Mouse (Mus musculus) ES-E14 (cell line): Measurements from ENCODE around the gene St3gal2. TPM values are rescaled to one million over a fixed set of nuclear protein-coding genes. Genes with fewer than 3 reads are reported as not detected.
A peak's percentile ranks its signal among the peaks of the same experiment; 100 is the strongest.

Experiments used
- DNase-seq: peaks from one replicate; pipeline ENCODE4 v3.0.0-alpha.2; 2013; ENCODE audit warnings: low read depth, low spot score
- H3K27ac ChIP-seq: 2 replicates; pipeline ENCODE4 v1.5.1; 2012; ENCODE audit warnings: low read depth, mild to moderate bottlenecking, low read length, moderate library complexity, mixed read lengths; ENCODE audit not compliant: poor library complexity, insufficient read depth, severe bottlenecking
- H3K36me3 ChIP-seq: 2 replicates; pipeline ENCODE4 v1.6.1; 2012; ENCODE audit warnings: mild to moderate bottlenecking, low read length, moderate library complexity, mixed read lengths; ENCODE audit not compliant: control insufficient read depth, poor library complexity, insufficient read depth, severe bottlenecking
- H3K4me1 ChIP-seq, 2 experiments: fragments of 150-350 bp in 1 of 2; sonication (generic) in 1 of 2; 2 replicates each; pipeline ENCODE4 v1.6.1; 2012; ENCODE audit warnings: low read length in 2 of 2, mild to moderate bottlenecking in 1 of 2, mixed read lengths in 1 of 2; ENCODE audit not compliant: control insufficient read depth in 2 of 2, insufficient read depth in 2 of 2, poor library complexity in 1 of 2
- H3K4me3 ChIP-seq, 2 experiments: fragments of 150-350 bp in 1 of 2; sonication (generic) in 1 of 2; 2 replicates each; pipeline ENCODE4 v1.5.1; 2012; ENCODE audit warnings: low read length in 2 of 2, low read depth in 1 of 2, mild to moderate bottlenecking in 1 of 2, mixed read lengths in 1 of 2; ENCODE audit not compliant: insufficient read depth in 1 of 2, poor library complexity in 1 of 2, severe bottlenecking in 1 of 2
- H3K9ac ChIP-seq: 2 replicates; pipeline ENCODE4 v1.6.1; 2012; ENCODE audit warnings: low read depth, mild to moderate bottlenecking, low read length, mixed read lengths; ENCODE audit not compliant: poor library complexity, insufficient read depth, severe bottlenecking
- H3K9me3 ChIP-seq: fragments of 150-350 bp; sonication (generic); 2 replicates; pipeline ENCODE4 v1.6.1; 2012; ENCODE audit warnings: low read depth, mild to moderate bottlenecking, low read length; ENCODE audit not compliant: control insufficient read depth, insufficient read depth
- CHD2 ChIP-seq: IDR thresholded peaks from 2 replicates; pipeline ENCODE4 v1.6.1; 2014; ENCODE audit warnings: mild to moderate bottlenecking, low read depth, low read length, inconsistent platforms
- HCFC1 ChIP-seq: IDR thresholded peaks from 2 replicates; pipeline ENCODE4 v1.6.1; 2012; ENCODE audit warnings: low read length, inconsistent platforms, borderline replicate concordance; ENCODE audit not compliant: insufficient read depth
- MAFK ChIP-seq: IDR thresholded peaks from 2 replicates; pipeline ENCODE4 v1.6.1; 2014; ENCODE audit warnings: mild to moderate bottlenecking, low read depth, low read length, inconsistent platforms; ENCODE audit not compliant: insufficient read depth
- ZC3H11A ChIP-seq: IDR thresholded peaks from 2 replicates; pipeline ENCODE4 v1.6.1; 2012; ENCODE audit warnings: low read depth, mild to moderate bottlenecking, inconsistent platforms, low read length, borderline replicate concordance
- ZNF384 ChIP-seq: IDR thresholded peaks from 2 replicates; pipeline ENCODE4 v1.6.1; 2012; ENCODE audit warnings: low read depth, low read length, inconsistent platforms
- in situ Hi-C, 2 experiments: fragments of 600-800 bp; cut with MboI; formaldehyde crosslinking; loops; one replicate each; pipeline ENCODE4 v1.15.1; 2025; ENCODE audit warnings: low sequenced_read_pairs in 2 of 2, inconsistent platforms in 1 of 2; ENCODE audit not compliant: unreplicated experiment in 2 of 2
- total RNA-seq: library from RNA; depleted of rRNA; stranded (reverse); fragments of 300-350 nt; gene quantifications from 2 replicates; pipeline ENCODE4 v1.2.3, GENCODE M21; 2012

The St3gal2 gene
- total RNA-seq, 1 experiment: 12.4 TPM

DNA sequence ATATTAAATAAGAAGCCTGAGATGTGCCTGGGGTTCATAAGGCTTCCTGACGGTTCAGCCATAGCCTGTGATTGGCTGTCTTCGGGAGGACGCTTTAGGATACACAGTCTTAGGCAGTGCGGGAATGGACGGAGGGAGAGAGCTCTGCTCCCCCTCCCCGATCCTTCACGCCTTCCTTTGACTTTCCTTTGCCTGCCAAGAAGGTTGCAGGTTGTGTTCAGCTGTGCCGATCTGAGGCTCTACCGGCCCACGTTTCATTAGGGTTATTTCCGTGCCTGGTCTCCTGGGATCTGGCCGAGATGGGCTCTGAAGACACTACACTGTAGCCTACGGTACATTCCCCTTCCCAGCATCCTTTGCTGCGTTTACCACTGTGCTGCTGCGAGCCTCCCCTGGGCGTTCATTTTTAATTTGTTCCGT lies 30.4 kb downstream of the St3gal2 start:
- TF ChIP-seq ZC3H11A: no peak
- no peak for TF ChIP-seq HCFC1
- no peak for TF ChIP-seq MAFK
- no peak for TF ChIP-seq ZNF384
- TF ChIP-seq CHD2: no peak
- Histone ChIP-seq H3K4me1 (no peaks in the 10 kb centered on the region; a peak in 1 of 4 replicates), H3K27ac (no peak overlapping the region), H3K9me3 (no peaks in the 10 kb centered on the region), H3K9ac (peak overlapping the region; percentile 65), H3K4me3 (peak overlapping the region; percentile 48 to 67), H3K36me3 (no peaks in the 10 kb centered on the region)
- DNase-seq: peak; percentile 21
- in situ Hi-C loops: no loop called here

DNA sequence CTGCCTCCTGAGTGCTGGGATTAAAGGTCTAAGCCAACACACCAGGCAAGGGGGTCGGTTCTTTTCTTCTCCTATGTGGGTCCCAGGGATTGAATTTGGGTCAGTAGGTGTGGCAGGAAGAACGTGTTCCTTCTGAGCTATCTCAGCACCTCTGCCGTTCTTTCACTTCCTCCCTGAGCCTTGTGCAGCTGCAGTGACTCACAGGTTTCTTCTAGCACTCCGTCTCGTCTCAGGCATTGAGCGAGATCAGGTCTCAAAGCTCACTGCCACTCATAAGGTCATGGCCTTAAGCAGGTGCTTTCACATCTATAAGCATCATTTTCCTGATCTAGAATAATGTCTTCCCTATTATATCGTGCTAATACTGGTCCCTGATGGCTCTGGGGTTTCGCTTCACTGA lies 35.1 kb downstream of the St3gal2 start:
- TF ChIP-seq ZNF384 (no peak), HCFC1 (no peak), MAFK (no peak), ZC3H11A (no peak), CHD2 (no peak)
- Histone ChIP-seq H3K27ac (no peak overlapping the region), H3K4me1 (peaks cover 0 to 6% of the 10 kb centered on the region in 2 experiments; a peak in 2 of 4 replicates), H3K9ac (no peak overlapping the region), H3K36me3 (peaks cover 5% of the 10 kb centered on the region; the same call in 1 of the 2 replicates), H3K9me3 (no peaks in the 10 kb centered on the region), H3K4me3 (no peak overlapping the region)
- no peak for DNase-seq
- in situ Hi-C loops: no loop called here

DNA sequence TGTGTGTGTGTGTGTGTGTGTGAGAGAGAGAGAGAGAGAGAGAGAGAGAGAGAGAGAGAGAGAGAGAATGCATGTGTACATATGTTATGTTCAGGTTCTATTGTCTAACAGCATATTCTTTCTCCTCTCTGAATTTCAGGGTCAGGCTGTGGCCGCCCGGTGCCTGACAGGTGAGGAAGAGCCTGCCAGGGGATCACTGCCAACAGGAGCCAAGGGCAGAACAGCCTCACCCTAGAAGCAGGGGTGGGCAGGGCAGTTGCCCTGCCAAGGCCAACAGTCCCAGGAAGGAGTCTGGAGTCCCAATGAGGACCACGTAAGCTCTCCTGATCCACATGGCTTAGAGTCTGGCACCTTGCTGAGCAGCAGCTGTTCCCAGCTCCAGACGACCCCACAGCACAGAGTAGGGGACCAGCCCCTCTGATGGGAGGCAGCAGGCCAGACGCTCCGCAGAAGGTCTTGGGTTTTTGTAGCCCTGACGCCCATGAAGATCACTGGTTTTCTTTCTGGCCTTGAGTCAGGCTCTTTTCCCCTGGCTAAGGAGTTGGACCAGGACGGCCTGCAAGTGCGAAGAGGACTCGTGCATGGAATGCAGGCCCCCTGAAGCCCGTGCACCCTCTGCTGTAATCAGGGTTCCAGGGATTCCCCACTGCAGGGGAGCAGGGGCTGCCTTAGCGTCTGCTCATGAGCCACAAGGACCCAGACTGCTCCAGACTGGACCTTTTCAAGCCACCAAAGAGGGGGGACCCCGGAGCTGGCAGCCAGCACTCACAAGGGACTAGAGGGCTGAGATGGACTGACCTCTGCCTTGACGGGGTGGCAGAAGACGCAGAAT lies 37.1 kb downstream of the St3gal2 start:
- Histone ChIP-seq H3K36me3 (peaks cover 5% of the 10 kb centered on the region; the same call in 1 of the 2 replicates), H3K9me3 (no peaks in the 10 kb centered on the region), H3K4me1 (peaks cover 0 to 6% of the 10 kb centered on the region in 2 experiments; a peak in 2 of 4 replicates), H3K27ac (no peak overlapping the region), H3K9ac (no peak overlapping the region), H3K4me3 (peak overlapping the region in 1 of 2 experiments; percentile 16; a peak in 1 of 4 replicates)
- in situ Hi-C loops: no loop called here
- TF ChIP-seq CHD2 (no peak), ZC3H11A (no peak), HCFC1 (no peak), MAFK (no peak), ZNF384 (no peak)
- no peak for DNase-seq

DNA sequence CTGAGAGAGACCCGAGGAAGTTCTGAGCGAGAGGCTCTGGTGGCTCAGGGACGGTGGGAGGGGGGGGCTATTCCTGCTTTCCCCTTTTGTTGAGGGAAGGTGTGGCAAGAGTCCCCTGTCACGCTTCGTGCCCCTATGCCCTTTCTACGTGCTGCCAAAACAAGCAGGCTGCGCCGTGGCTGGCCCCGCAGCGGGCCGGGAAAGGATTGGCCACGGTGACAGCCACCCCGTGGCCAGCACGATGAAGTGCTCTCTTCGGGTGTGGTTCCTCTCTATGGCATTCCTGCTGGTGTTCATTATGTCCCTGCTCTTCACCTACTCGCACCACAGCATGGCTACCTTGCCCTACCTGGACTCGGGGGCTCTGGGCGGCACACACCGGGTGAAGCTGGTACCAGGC lies 37.7 kb downstream of the St3gal2 start:
- Histone ChIP-seq H3K4me3 (peak overlapping the region in 1 of 2 experiments; percentile 16; a peak in 1 of 4 replicates), H3K27ac (no peak overlapping the region), H3K36me3 (peaks cover 5% of the 10 kb centered on the region; the same call in 1 of the 2 replicates), H3K9me3 (no peaks in the 10 kb centered on the region), H3K4me1 (peaks cover 0 to 8% of the 10 kb centered on the region in 2 experiments; a peak in 2 of 4 replicates), H3K9ac (no peak overlapping the region)
- in situ Hi-C loops: no loop called here
- no peak for DNase-seq
- TF ChIP-seq ZNF384 (no peak), CHD2 (no peak), HCFC1 (no peak), ZC3H11A (0 out of 2 replicates have a peak, but pooled peaks have one; percentile 13), MAFK (no peak)
